Mouse (Mus musculus) ES-Bruce4 (cell line): ENCODE results near the gene Tbc1d2b.

Source experiments
- CTCF ChIP-seq: IDR thresholded peaks from one replicate; pipeline ENCODE4 v1.8.1; 2011; ENCODE audit warnings: low read depth, low read length
- POLR2A ChIP-seq: IDR thresholded peaks from one replicate; pipeline ENCODE4 v1.8.1; 2011; ENCODE audit warnings: low read length; ENCODE audit not compliant: insufficient read depth

GRCm38 (mm10) chr9:90245781-90246180 is 24.8 kb downstream of the Tbc1d2b start:
- TF ChIP-seq CTCF (no peak), POLR2A (no peak)
